Mouse (Mus musculus): ENCODE measurements around the gene Car5a. TPM values are rescaled to one million over a fixed set of nuclear protein-coding genes. Genes with fewer than 3 reads are reported as not detected.

The Car5a gene
- polyA plus RNA-seq (2012), result 0.03 and 0.08 TPM in 2 replicates

- TF ChIP-seq GATA1 (IDR thresholded peaks at IDR 0.05; ENCODE audit: low read length), result no peak
- TF ChIP-seq TAL1 (IDR thresholded peaks at IDR 0.05; ENCODE audit: low read length), result no peak
- no peaks in the 10 kb centered on the region for H3K9me3 ChIP-seq (ENCODE audit: control insufficient read depth, low read length)
- peaks cover 5% of the 10 kb centered on the region for H3K27me3 ChIP-seq (ENCODE audit: control insufficient read depth)
- no peak within 1 kb of the TSS for H3K4me3 ChIP-seq (replicated peaks)
- no peaks in the 10 kb centered on the region for H3K36me3 ChIP-seq (ENCODE audit: control insufficient read depth)
- H3K4me1 ChIP-seq (ENCODE audit: control insufficient read depth), result peaks cover 66% of the 10 kb centered on the region
These were observed at the start of gene Car5a for GRCm38 (mm10) chr8:121944831-121945230. Gene Car5a, minus strand, starts transcription at chr8:121944904.

GRCm38 (mm10) chr8:121992911-121993310, 48.2 kb upstream of the Car5a start:
- Histone ChIP-seq H3K4me1 (ENCODE audit: control insufficient read depth) (peaks cover 4% of the 10 kb centered on the region), H3K36me3 (ENCODE audit: control insufficient read depth) (peaks cover 96% of the 10 kb centered on the region), H3K4me3 (replicated peaks) (no peak overlapping the region), H3K27me3 (ENCODE audit: control insufficient read depth) (no peaks in the 10 kb centered on the region), H3K9me3 (ENCODE audit: control insufficient read depth, low read length) (no peaks in the 10 kb centered on the region)
- TF ChIP-seq TAL1 (IDR thresholded peaks at IDR 0.05; ENCODE audit: low read length) (no peak), GATA1 (IDR thresholded peaks at IDR 0.05; ENCODE audit: low read length) (no peak)

GRCm38 (mm10) chr8:121991611-121992010, 46.9 kb upstream of the Car5a start:
- Histone ChIP-seq H3K27me3 (ENCODE audit: control insufficient read depth) (no peaks in the 10 kb centered on the region), H3K4me1 (ENCODE audit: control insufficient read depth) (peaks cover 4% of the 10 kb centered on the region), H3K36me3 (ENCODE audit: control insufficient read depth) (peaks cover 95% of the 10 kb centered on the region), H3K4me3 (replicated peaks) (no peak overlapping the region), H3K9me3 (ENCODE audit: control insufficient read depth, low read length) (no peaks in the 10 kb centered on the region)
- TF ChIP-seq GATA1 (IDR thresholded peaks at IDR 0.05; ENCODE audit: low read length), result no peak
- TF ChIP-seq TAL1 (IDR thresholded peaks at IDR 0.05; ENCODE audit: low read length), result no peak

GRCm38 (mm10) chr8:121990506-121991255, 46.0 kb upstream of the Car5a start:
- H3K9me3 ChIP-seq (ENCODE audit: control insufficient read depth, low read length), result no peaks in the 10 kb centered on the region
- TF ChIP-seq GATA1 (IDR thresholded peaks at IDR 0.05; ENCODE audit: low read length), result no peak
- TF ChIP-seq TAL1 (IDR thresholded peaks at IDR 0.05; ENCODE audit: low read length), result no peak
- H3K4me1 ChIP-seq (ENCODE audit: control insufficient read depth), result peaks cover 4% of the 10 kb centered on the region
- no peaks in the 10 kb centered on the region for H3K27me3 ChIP-seq (ENCODE audit: control insufficient read depth)
- H3K36me3 ChIP-seq (ENCODE audit: control insufficient read depth), result peaks cover 89% of the 10 kb centered on the region
- H3K4me3 ChIP-seq (replicated peaks), result no peak overlapping the region

GRCm38 (mm10) chr8:121987892-121988291, 43.2 kb upstream of the Car5a start:
- peaks cover 93% of the 10 kb centered on the region for H3K36me3 ChIP-seq (ENCODE audit: control insufficient read depth)
- no peak for TF ChIP-seq GATA1 (IDR thresholded peaks at IDR 0.05; ENCODE audit: low read length)
- no peak for TF ChIP-seq TAL1 (IDR thresholded peaks at IDR 0.05; ENCODE audit: low read length)
- no peaks in the 10 kb centered on the region for H3K27me3 ChIP-seq (ENCODE audit: control insufficient read depth)
- no peak overlapping the region for H3K4me3 ChIP-seq (replicated peaks)
- H3K4me1 ChIP-seq (ENCODE audit: control insufficient read depth), result peaks cover 4% of the 10 kb centered on the region
- H3K9me3 ChIP-seq (ENCODE audit: control insufficient read depth, low read length), result no peaks in the 10 kb centered on the region

GRCm38 (mm10) chr8:121985673-121986072, 41.0 kb upstream of the Car5a start:
- Histone ChIP-seq H3K36me3 (ENCODE audit: control insufficient read depth) (peaks cover 93% of the 10 kb centered on the region), H3K27me3 (ENCODE audit: control insufficient read depth) (no peaks in the 10 kb centered on the region), H3K4me3 (replicated peaks) (no peak overlapping the region), H3K4me1 (ENCODE audit: control insufficient read depth) (no peaks in the 10 kb centered on the region), H3K9me3 (ENCODE audit: control insufficient read depth, low read length) (no peaks in the 10 kb centered on the region)
- TF ChIP-seq TAL1 (IDR thresholded peaks at IDR 0.05; ENCODE audit: low read length) (no peak), GATA1 (IDR thresholded peaks at IDR 0.05; ENCODE audit: low read length) (no peak)

GRCm38 (mm10) chr8:121981520-121981895, 36.8 kb upstream of the Car5a start:
- no peaks in the 10 kb centered on the region for H3K9me3 ChIP-seq (ENCODE audit: control insufficient read depth, low read length)
- H3K4me3 ChIP-seq (replicated peaks), result no peak overlapping the region
- H3K4me1 ChIP-seq (ENCODE audit: control insufficient read depth), result no peaks in the 10 kb centered on the region
- H3K36me3 ChIP-seq (ENCODE audit: control insufficient read depth), result peaks cover 93% of the 10 kb centered on the region
- TF ChIP-seq GATA1 (IDR thresholded peaks at IDR 0.05; ENCODE audit: low read length) (no peak), TAL1 (IDR thresholded peaks at IDR 0.05; ENCODE audit: low read length) (no peak)
- no peaks in the 10 kb centered on the region for H3K27me3 ChIP-seq (ENCODE audit: control insufficient read depth)

- TF ChIP-seq GATA1 (IDR thresholded peaks at IDR 0.05; ENCODE audit: low read length), result no peak
- no peak for TF ChIP-seq TAL1 (IDR thresholded peaks at IDR 0.05; ENCODE audit: low read length)
- no peaks in the 10 kb centered on the region for H3K27me3 ChIP-seq (ENCODE audit: control insufficient read depth)
- no peaks in the 10 kb centered on the region for H3K4me1 ChIP-seq (ENCODE audit: control insufficient read depth)
- peaks cover 98% of the 10 kb centered on the region for H3K36me3 ChIP-seq (ENCODE audit: control insufficient read depth)
- H3K9me3 ChIP-seq (ENCODE audit: control insufficient read depth, low read length), result no peaks in the 10 kb centered on the region
- no peak overlapping the region for H3K4me3 ChIP-seq (replicated peaks)
These were observed 36.3 kb upstream of the Car5a start for GRCm38 (mm10) chr8:121980792-121981519.

- H3K4me1 ChIP-seq (ENCODE audit: control insufficient read depth), result no peaks in the 10 kb centered on the region
- peaks cover 97% of the 10 kb centered on the region for H3K36me3 ChIP-seq (ENCODE audit: control insufficient read depth)
- TF ChIP-seq TAL1 (IDR thresholded peaks at IDR 0.05; ENCODE audit: low read length) (no peak), GATA1 (IDR thresholded peaks at IDR 0.05; ENCODE audit: low read length) (no peak)
- H3K27me3 ChIP-seq (ENCODE audit: control insufficient read depth), result no peaks in the 10 kb centered on the region
- no peak overlapping the region for H3K4me3 ChIP-seq (replicated peaks)
- no peaks in the 10 kb centered on the region for H3K9me3 ChIP-seq (ENCODE audit: control insufficient read depth, low read length)
These were observed 34.0 kb upstream of the Car5a start for GRCm38 (mm10) chr8:121978670-121979069.

All from erythroblast, embryonic 14.5 days (primary cell).